Mouse (Mus musculus) liver, embryonic 14.5 days (tissue): Measurements from ENCODE around the gene Gas7.

Experiments used
- CTCF ChIP-seq: IDR thresholded peaks from 2 replicates; pipeline ENCODE4 v1.5.1; 2016; ENCODE audit warnings: antibody characterized with exemption, low read depth, control low read depth
- EP300 ChIP-seq: IDR thresholded peaks from 2 replicates; pipeline ENCODE4 v1.6.1; 2016; ENCODE audit warnings: antibody characterized with exemption, low read depth

DNA sequence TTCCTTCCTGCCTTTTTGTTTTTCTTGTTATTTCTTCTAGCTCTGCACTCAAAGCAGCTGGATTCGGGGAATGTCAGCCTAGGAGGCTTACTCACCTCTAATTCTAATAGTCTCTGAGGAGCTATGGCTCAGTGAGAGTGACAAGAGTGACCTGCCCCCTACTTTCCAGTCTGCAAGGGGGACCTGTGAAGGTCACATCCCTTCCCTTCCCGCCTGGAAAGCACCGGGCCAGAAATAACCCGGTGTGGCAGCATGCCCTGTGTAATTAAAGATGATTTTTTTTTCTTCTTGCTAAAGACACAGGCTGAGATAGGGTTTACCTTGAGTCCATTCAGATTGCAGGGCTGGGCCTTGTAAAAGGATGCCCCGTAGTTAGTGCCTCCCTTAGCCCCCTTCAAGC is 91.3 kb downstream of the Gas7 start:
- TF ChIP-seq EP300: no peak
- no peak for TF ChIP-seq CTCF
